Mouse (Mus musculus) heart, postnatal 0 days (tissue): ENCODE data around the gene Pdzd2. TPM values are rescaled to one million over a fixed set of nuclear protein-coding genes. Genes with fewer than 3 reads are reported as not detected.

Source experiments
- ATAC-seq: fragments of 200-750 bp; cut with Nextera tagmentation; 2 replicates; pipeline ENCODE4 v1.8.0; 2017; ENCODE audit warnings: low read depth, moderate number of reproducible peaks, moderate library complexity; ENCODE audit not compliant: insufficient read depth
- DNase-seq: peaks from one replicate; pipeline ENCODE4 v3.0.0-alpha.2; 2016; ENCODE audit warnings: low spot score
- H3K27ac ChIP-seq: fragments of 300-500 bp; sonication (generic); 2 replicates; pipeline ENCODE4 v1.5.1; 2014; ENCODE audit warnings: low read depth, mild to moderate bottlenecking
- H3K27me3 ChIP-seq: fragments of 300-500 bp; sonication (generic); 2 replicates; pipeline ENCODE4 v1.6.1; 2014; ENCODE audit warnings: low read length, mixed read lengths; ENCODE audit not compliant: control insufficient read depth, insufficient read depth
- H3K36me3 ChIP-seq: fragments of 300-500 bp; sonication (generic); replicated peaks from 2 replicates; pipeline ENCODE4 v1.6.1; 2014; ENCODE audit warnings: low read length, mixed read lengths; ENCODE audit not compliant: control insufficient read depth, insufficient read depth
- H3K4me1 ChIP-seq: fragments of 300-500 bp; sonication (generic); 2 replicates; pipeline ENCODE4 v1.6.1; 2014; ENCODE audit warnings: antibody characterized with exemption; ENCODE audit not compliant: control insufficient read depth, insufficient read depth
- H3K4me2 ChIP-seq: fragments of 300-500 bp; sonication (generic); 2 replicates; pipeline ENCODE4 v1.6.1; 2014; ENCODE audit warnings: low read depth, mild to moderate bottlenecking, low read length, moderate library complexity
- H3K4me3 ChIP-seq: fragments of 300-500 bp; sonication (generic); 2 replicates; pipeline ENCODE4 v1.5.1; 2014; ENCODE audit warnings: low read depth, low read length
- H3K9ac ChIP-seq: fragments of 300-500 bp; sonication (generic); replicated peaks from 2 replicates; pipeline ENCODE4 v1.6.1; 2014; ENCODE audit warnings: low read depth, low read length, mixed read lengths
- H3K9me3 ChIP-seq: fragments of 300-500 bp; sonication (generic); replicated peaks from 2 replicates; pipeline ENCODE4 v1.6.1; 2016; ENCODE audit warnings: low read length; ENCODE audit not compliant: control insufficient read depth
- CTCF ChIP-seq: IDR thresholded peaks from 2 replicates; pipeline ENCODE4 v1.5.1; 2016; ENCODE audit warnings: antibody characterized with exemption, control low read depth, low read depth
- EP300 ChIP-seq: IDR thresholded peaks from 2 replicates; pipeline ENCODE4 v1.6.1; 2016; ENCODE audit warnings: antibody characterized with exemption, low read depth
- WGBS: fragments of 180-500 bp; shearing (Covaris S2); extraction: QIAGEN DNeasy Blood & Tissue Kit; methylation state at CpG from one replicate; pipeline ENCODE4 v1.1.7; 2014; 5-methylcytosine and 5-hydroxymethylcytosine counted together
- polyA plus RNA-seq: library from polyadenylated mRNA; unstranded; fragments of >200 nt; fragmentation: Nextera tagmentation; extraction: Ambion mirVana; gene quantifications from 2 replicates; pipeline ENCODE4 v1.2.1, GENCODE M21; 2015
- total RNA-seq: library from RNA; depleted of rRNA; stranded (reverse); fragments of >200 nt; gene quantifications from 2 replicates; pipeline ENCODE4 v1.2.3, GENCODE M21; 2014; ENCODE audit warnings: low replicate concordance

The Pdzd2 gene
- total and polyA plus RNA-seq, 2 experiments from 2014 or later: 36.1 to 86.0 TPM

DNA sequence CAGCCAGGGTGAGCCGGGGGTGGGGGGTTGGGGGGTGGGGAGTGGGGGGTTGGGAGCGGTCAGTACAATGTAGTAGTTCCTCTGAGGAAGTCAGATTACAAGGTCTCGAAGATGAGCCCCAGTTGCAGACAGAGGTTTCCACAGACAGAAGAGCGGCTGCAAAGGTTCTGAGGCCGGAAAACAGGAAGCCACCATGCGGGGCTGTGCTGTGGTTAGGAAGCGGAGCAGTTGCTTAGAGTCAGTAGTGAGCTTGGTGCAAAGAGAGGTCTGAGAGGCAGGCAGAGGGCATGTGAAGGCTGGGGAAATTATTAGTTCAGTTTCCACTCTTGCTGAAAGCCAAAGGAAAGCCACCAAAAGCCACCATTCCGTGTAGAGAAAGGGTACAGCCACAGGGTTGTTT, 303.8 kb downstream of the Pdzd2 start:
- Histone ChIP-seq H3K4me2 (no peak overlapping the region), H3K9ac (no peak overlapping the region), H3K36me3 (peaks cover 17% of the 10 kb centered on the region; the same call in 1 of the 2 replicates), H3K4me3 (no peak overlapping the region), H3K9me3 (no peaks in the 10 kb centered on the region), H3K4me1 (no peaks in the 10 kb centered on the region), H3K27ac (no peak overlapping the region; the same call in 1 of the 2 replicates), H3K27me3 (no peaks in the 10 kb centered on the region)
- DNase-seq (no peak), ATAC-seq (no peak)
- TF ChIP-seq CTCF: no peak
- no peak for TF ChIP-seq EP300
- WGBS: 70% methylated on average over 8 of the region's 8 CpGs

DNA sequence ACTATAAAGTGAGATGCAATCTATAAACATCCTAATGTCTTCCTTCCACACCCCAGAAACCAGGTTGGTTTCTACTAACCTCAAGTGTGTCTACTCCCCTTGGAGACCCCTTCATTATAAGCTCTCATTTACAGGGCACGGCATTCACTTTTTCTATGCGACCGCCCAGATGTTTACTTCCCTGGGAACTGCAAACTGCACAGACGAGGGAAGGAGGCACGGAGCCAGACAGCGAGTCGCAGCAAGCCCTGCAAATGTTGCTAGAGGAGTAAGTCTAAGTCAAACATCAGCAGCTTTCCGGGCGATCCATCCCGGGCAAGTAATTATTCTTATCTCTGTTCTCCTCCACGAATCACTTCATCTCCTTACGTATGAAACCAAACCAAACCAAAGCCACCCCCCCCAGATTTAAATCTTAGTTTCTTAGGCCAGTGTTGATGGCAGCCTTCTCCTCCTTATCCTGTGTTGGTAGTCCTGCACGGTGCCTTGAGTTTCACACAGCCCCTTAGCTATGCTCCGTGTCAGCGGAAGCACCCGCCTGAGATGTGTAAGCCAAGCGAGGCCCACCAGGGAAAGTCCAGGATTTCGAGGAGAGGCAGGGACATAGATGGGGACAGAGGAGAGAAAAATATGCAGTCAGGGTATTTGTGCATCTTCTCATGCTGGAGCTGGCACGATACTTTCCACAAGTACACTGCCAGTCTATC, 305.7 kb downstream of the Pdzd2 start:
- Histone ChIP-seq H3K27ac (peak overlapping the region; percentile 4; the same call in 1 of the 2 replicates), H3K36me3 (peaks cover 10% of the 10 kb centered on the region; the same call in 1 of the 2 replicates), H3K4me1 (no peaks in the 10 kb centered on the region), H3K9ac (no peak overlapping the region), H3K27me3 (no peaks in the 10 kb centered on the region), H3K4me2 (no peak overlapping the region), H3K4me3 (no peak overlapping the region), H3K9me3 (no peaks in the 10 kb centered on the region)
- ATAC-seq (no peak), DNase-seq (no peak)
- no peak for TF ChIP-seq EP300
- TF ChIP-seq CTCF: no peak
- WGBS: 59% methylated on average over 19 of the region's 19 CpGs

DNA sequence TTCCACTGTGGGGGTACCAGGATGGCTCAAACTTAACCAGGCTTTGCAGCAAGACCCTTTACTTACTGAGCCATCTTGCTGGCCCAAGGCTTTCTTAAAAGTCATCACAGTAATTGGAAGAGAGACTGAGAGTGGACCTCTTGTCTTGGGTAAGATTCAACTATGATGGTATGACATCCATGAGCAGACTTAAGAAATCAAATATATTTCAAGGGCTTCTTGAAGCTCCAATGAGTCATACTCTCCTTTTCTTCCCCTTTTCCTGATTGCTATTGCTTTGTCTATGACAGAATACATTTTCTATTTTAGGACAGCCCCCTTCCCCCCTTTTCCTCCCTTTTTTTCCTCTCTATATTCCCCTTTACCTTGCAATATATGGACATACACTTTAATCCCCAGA, 306.8 kb downstream of the Pdzd2 start:
- no peaks in the 10 kb centered on the region for H3K4me1 ChIP-seq
- H3K27me3 ChIP-seq: no peaks in the 10 kb centered on the region
- DNase-seq (no peak), ATAC-seq (no peak)
- no peak overlapping the region for H3K9ac ChIP-seq
- no peak for TF ChIP-seq CTCF
- TF ChIP-seq EP300: no peak
- no peak overlapping the region for H3K4me3 ChIP-seq
- no peaks in the 10 kb centered on the region for H3K9me3 ChIP-seq
- H3K27ac ChIP-seq: no peak overlapping the region
- H3K36me3 ChIP-seq: peaks cover 10% of the 10 kb centered on the region; the same call in 1 of the 2 replicates
- H3K4me2 ChIP-seq: no peak overlapping the region

DNA sequence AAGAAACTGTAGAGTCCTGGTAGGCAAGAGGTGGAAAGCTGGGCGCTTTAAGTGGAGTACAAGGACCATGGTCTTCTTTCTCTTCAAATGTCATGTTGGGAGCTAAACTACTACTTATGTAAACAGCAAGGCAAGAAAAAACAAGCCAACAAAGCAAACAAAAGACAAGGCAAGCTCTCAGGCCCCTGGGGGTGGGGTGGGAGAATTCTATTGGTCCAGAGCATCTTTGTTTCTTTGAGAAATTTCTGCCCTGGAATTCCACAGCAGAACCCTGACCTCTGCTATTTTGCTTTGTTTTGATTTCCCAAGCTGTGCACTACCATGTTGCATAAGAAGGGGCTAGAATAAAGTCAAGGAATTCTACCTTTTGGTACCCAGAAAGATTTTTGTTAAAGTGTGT, 307.4 kb downstream of the Pdzd2 start:
- H3K27me3 ChIP-seq: no peaks in the 10 kb centered on the region
- H3K9ac ChIP-seq: no peak overlapping the region
- no peak overlapping the region for H3K27ac ChIP-seq
- TF ChIP-seq CTCF (no peak), EP300 (no peak)
- peaks cover 10% of the 10 kb centered on the region; the same call in 1 of the 2 replicates for H3K36me3 ChIP-seq
- H3K4me1 ChIP-seq: no peaks in the 10 kb centered on the region
- WGBS: 93% methylated on average over 1 of the region's 1 CpGs
- no peak for DNase-seq
- H3K4me2 ChIP-seq: no peak overlapping the region
- H3K4me3 ChIP-seq: no peak overlapping the region
- no peak for ATAC-seq
- no peaks in the 10 kb centered on the region for H3K9me3 ChIP-seq

DNA sequence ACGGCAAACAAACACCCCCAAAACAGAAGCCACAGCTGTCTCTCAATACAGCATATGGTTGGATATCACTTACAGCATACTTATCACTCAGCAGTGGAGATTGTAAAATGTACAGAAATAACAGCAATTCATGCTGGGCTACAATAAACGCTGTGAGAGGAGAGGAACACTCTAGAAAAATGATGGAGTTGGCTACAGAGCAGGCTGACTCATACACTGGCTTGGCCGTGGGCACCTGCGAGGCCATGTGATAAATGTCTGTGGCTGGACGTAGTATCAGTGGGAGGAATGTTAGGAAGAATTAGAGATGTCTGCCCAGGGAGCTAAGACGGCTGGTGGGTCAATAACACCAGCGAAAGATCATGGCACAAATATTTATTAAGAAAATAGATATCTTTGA, 308.0 kb downstream of the Pdzd2 start:
- 45% methylated on average over 7 of the region's 7 CpGs for WGBS
- no peak overlapping the region for H3K27ac ChIP-seq
- DNase-seq: no peak

More for the DNA sequence above, 308.0 kb downstream of the Pdzd2 start:
- TF ChIP-seq CTCF (no peak), EP300 (no peak)
- H3K27me3 ChIP-seq: no peaks in the 10 kb centered on the region
- no peak overlapping the region for H3K9ac ChIP-seq
- peaks cover 6% of the 10 kb centered on the region; the same call in 1 of the 2 replicates for H3K36me3 ChIP-seq
- 0 out of 2 replicates have a peak, but pooled peaks have one; percentile 25 for ATAC-seq
- H3K9me3 ChIP-seq: no peaks in the 10 kb centered on the region
- H3K4me1 ChIP-seq: no peaks in the 10 kb centered on the region
- no peak overlapping the region for H3K4me2 ChIP-seq
- H3K4me3 ChIP-seq: no peak overlapping the region
